Mouse (Mus musculus): ENCODE data around the gene Lepr. TPM values are rescaled to one million over a fixed set of nuclear protein-coding genes. Genes with fewer than 3 reads are reported as not detected.
"Not testable (repeated sequence)": the region's sequence is repeated elsewhere in the genome, so short reads cannot be mapped to it uniquely, and the experiment has no call there.

Lepr gene
- polyA plus RNA-seq, 1 experiment: 0.82 TPM

DNA sequence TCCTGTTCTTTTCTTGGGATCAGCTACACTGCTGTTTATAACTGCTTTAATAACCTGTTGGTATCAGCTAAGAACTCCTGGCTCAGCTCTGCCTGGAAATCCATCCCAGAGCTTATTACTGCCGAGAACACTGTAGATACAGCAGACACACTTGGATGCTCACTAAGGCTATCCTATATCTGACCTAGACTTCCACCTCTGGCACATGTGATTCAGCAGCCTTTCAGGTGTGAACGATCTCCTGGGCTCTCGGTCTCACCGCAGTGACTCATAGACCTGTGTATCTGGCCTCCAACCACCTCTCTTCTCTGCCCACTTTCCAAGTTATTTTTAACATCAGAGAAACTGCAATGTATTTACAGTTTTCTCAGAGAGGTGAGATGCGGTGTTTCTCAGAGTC, 43.3 kb downstream of the Lepr start:
- Histone ChIP-seq H3K4me1 (ENCODE audit: control insufficient read depth, insufficient read depth, insufficient read length, low read length) (no peaks in the 10 kb centered on the region), H3K4me3 (ENCODE audit: low read depth, low read length) (no peak overlapping the region), H3K27ac (ENCODE audit: insufficient read depth, low read depth, low read length) (no peak overlapping the region), H3K27me3 (ENCODE audit: control insufficient read depth, insufficient read depth, low read length) (no peaks in the 10 kb centered on the region), H3K36me3 (ENCODE audit: control insufficient read depth, insufficient read depth, low read length) (no peaks in the 10 kb centered on the region)
- WGBS: 86% methylated on average over 5 of the region's 5 CpGs
- TF ChIP-seq POLR2A (IDR thresholded peaks at IDR 0.05; ENCODE audit: low read depth, low read length): no peak
- no peak for TF ChIP-seq CTCF (IDR thresholded peaks at IDR 0.05; ENCODE audit: extremely low read depth, insufficient read length, insufficient replicate concordance, low read depth, low read length)

DNA sequence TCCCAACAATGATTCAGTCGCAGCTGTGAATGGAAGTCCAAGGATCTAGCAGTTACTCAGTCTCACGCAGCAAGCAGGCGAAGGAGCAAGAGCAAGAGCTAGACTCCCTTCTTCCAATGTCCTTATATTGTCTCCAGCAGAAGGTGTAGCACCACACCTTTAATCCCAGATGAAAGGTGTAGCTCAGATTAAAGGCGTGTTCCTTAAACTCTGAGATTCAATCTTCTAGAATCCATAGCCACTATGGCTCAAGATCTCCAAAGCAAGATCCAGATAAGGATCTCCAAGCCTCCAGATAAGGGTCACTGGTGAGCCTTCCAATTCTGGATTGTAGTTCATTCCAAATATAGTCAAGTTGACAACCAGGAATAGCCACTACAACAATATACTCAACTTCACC, 126.7 kb downstream of the Lepr start, which contains the start of gene B020004J07Rik:
B020004J07Rik (minus strand) TSS at position 101 of the 400 bp plus-strand sequence.
- not testable (repeated sequence) for H3K27me3 ChIP-seq (ENCODE audit: control insufficient read depth, insufficient read depth, low read length); H3K27ac ChIP-seq (ENCODE audit: insufficient read depth, low read depth, low read length); H3K4me1 ChIP-seq (ENCODE audit: control insufficient read depth, insufficient read depth, insufficient read length, low read length); H3K4me3 ChIP-seq (ENCODE audit: low read depth, low read length); H3K36me3 ChIP-seq (ENCODE audit: control insufficient read depth, insufficient read depth, low read length)
- 91% methylated on average over 4 of the region's 4 CpGs for WGBS

DNA sequence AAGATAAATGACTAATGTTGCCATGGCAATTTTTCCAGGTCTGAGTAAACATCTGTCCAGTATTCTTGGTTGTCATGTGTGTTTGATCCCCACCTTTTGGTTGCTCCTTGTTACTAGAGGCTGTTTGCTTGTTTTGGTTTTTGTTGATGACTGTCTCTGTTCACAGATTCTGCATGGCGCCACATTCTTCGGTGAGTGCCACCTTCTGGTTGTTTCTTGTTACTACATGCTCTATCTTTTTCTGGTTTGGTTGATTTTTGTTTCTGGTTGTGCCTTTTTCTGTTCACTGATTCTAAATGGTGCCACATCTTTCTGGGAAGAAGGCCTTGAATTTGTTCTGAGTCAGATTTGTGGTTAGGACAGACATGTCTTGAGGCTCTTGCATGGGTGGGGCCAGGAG, 133.7 kb downstream of the Lepr start:
- WGBS: 64% methylated on average over 2 of the region's 2 CpGs
- TF ChIP-seq CTCF (IDR thresholded peaks at IDR 0.05; ENCODE audit: extremely low read depth, insufficient read length, insufficient replicate concordance, low read depth, low read length): no peak
- no peak for TF ChIP-seq POLR2A (IDR thresholded peaks at IDR 0.05; ENCODE audit: low read depth, low read length)

DNA sequence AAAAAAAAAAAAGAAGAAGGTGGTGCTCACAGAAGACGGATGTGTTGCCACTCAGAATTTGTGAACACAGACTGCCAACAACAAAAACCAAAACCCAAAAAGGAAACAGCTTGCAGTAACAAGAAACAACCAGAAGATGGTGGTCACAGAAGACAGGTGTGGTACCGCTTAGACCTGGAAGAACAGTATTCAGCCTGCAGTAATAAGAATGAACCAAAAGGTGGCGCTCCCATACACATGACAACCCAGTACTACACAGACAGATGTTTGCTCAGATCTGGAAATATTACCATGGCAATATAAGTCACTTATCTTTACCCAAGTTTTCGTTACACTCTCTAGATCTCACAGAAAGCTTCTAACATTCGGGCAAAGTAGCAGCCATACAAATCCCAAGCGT, 143.7 kb downstream of the Lepr start:
- Histone ChIP-seq H3K4me1 (ENCODE audit: control insufficient read depth, insufficient read depth, insufficient read length, low read length) (no peaks in the 10 kb centered on the region), H3K27ac (ENCODE audit: insufficient read depth, low read depth, low read length) (no peak overlapping the region), H3K27me3 (ENCODE audit: control insufficient read depth, insufficient read depth, low read length) (no peaks in the 10 kb centered on the region), H3K4me3 (ENCODE audit: low read depth, low read length) (no peak overlapping the region), H3K36me3 (ENCODE audit: control insufficient read depth, insufficient read depth, low read length) (no peaks in the 10 kb centered on the region)
- 36% methylated on average over 6 of the region's 6 CpGs for WGBS
- TF ChIP-seq POLR2A (IDR thresholded peaks at IDR 0.05; ENCODE audit: low read depth, low read length) (no peak), CTCF (IDR thresholded peaks at IDR 0.05; ENCODE audit: extremely low read depth, insufficient read length, insufficient replicate concordance, low read depth, low read length) (no peak)

More for the DNA sequence above, 133.7 kb downstream of the Lepr start:
- Histone ChIP-seq H3K4me1 (ENCODE audit: control insufficient read depth, insufficient read depth, insufficient read length, low read length) (no peaks in the 10 kb centered on the region), H3K4me3 (ENCODE audit: low read depth, low read length) (no peak overlapping the region), H3K27me3 (ENCODE audit: control insufficient read depth, insufficient read depth, low read length) (no peaks in the 10 kb centered on the region), H3K27ac (ENCODE audit: insufficient read depth, low read depth, low read length) (no peak overlapping the region), H3K36me3 (ENCODE audit: control insufficient read depth, insufficient read depth, low read length) (no peaks in the 10 kb centered on the region)

DNA sequence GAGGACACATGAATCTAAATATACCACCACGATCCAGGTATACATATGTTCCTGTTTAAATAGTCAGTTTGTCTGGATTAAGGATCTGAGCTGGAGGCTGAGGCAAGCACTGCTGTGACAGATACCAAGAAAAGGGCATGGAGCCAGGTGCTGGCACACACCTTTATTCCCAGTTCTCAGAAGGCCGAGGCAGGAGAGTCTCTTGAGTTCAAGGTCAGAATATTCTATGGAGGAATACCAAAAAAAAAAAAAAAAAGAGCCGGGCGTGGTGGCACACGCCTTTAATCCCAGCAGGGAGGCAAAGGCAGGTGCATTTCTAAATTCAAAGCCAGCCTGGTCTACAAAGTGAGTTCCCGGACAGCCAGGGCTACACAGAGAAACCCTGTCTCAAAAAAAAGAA, 145.1 kb downstream of the Lepr start:
- Histone ChIP-seq H3K27me3 (ENCODE audit: control insufficient read depth, insufficient read depth, low read length) (no peaks in the 10 kb centered on the region), H3K36me3 (ENCODE audit: control insufficient read depth, insufficient read depth, low read length) (no peaks in the 10 kb centered on the region), H3K27ac (ENCODE audit: insufficient read depth, low read depth, low read length) (no peak overlapping the region), H3K4me3 (ENCODE audit: low read depth, low read length) (no peak overlapping the region), H3K4me1 (ENCODE audit: control insufficient read depth, insufficient read depth, insufficient read length, low read length) (no peaks in the 10 kb centered on the region)
- TF ChIP-seq CTCF (IDR thresholded peaks at IDR 0.05; ENCODE audit: extremely low read depth, insufficient read length, insufficient replicate concordance, low read depth, low read length): no peak
- no peak for TF ChIP-seq POLR2A (IDR thresholded peaks at IDR 0.05; ENCODE audit: low read depth, low read length)
- WGBS: 78% methylated on average over 6 of the region's 6 CpGs

Other genes with a start within 250 kb of the Lepr start
- gene Dnajc6, start 220.8 kb upstream of the Lepr start, polyA plus RNA-seq (2012; rRNA removed): 0.44 and 0.58 TPM in 2 replicates
- gene Leprot, start 69.7 kb upstream of the Lepr start, polyA plus RNA-seq (2012; rRNA removed): 17.2 and 32.1 TPM in 2 replicates
- not detected in 2 replicates for gene B020004J07Rik, start 126.6 kb downstream of the Lepr start, polyA plus RNA-seq (2012; rRNA removed)
- not detected in 2 replicates for gene C130073F10Rik, start 176.4 kb downstream of the Lepr start, polyA plus RNA-seq (2012; rRNA removed)
- gene Gm12800, start 191.7 kb downstream of the Lepr start, polyA plus RNA-seq (2012; rRNA removed): not detected in 2 replicates
- not detected in 2 replicates for gene Gm12794, start 223.0 kb downstream of the Lepr start, polyA plus RNA-seq (2012; rRNA removed)